Mouse (Mus musculus): Measurements from ENCODE around the gene Pofut2.

Pofut2 gene

DNA sequence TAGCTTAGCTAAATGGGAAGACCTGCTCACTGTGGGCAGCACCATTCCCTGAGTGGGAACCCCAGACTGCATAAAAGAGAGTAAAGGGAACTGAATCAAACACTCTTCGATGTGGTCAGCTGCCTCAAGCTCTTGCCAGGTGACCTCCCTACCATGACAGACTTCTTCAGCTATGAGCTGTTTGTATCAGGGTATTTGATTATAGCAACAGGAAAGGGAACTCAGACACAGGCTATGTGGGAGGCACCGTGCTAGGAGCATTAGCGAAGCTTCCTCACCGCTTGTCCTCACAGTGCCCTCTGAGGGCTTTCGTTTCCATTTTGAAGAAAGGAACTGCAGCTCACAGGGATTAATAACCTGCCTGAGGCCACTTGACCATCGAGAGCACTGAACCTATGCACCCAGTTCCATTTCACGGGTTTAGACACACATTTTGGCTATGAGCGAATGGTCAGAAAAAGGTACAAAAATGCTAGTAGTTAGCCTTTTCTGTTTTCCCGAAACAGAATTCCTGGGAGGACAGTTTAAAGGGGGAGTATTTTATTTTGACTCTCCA, 55.8 kb downstream of the Pofut2 start:
- DNase-seq (ENCODE audit: low read depth, low spot score): peak; percentile 28

DNA sequence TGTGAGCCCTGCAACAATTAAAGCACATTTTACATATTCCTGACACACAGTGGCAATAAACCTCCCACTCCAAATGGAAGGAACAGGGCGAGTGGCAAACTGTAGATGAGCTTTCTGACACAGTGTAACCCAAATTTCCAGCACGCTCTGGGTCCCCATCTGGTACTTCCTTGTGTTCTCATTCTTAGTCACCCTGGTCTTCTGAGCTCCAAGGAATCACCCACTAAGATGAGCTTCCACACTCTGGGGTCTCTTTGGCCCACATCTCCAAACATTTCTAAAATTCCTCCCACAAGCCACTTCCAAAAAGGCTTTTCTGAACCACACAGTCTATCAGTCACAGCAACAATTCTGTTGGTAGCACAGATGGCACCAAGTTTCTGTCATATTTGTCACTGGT, 56.7 kb downstream of the Pofut2 start:
- peak; percentile 91 for DNase-seq (ENCODE audit: low read depth, low spot score)
